Mouse (Mus musculus) stomach, postnatal 0 days (tissue): ENCODE data around the gene Pakap.

Experiments
- CTCF ChIP-seq: IDR thresholded peaks from 2 replicates; pipeline ENCODE4 v1.5.1; 2016; ENCODE audit warnings: antibody characterized with exemption, low read depth, mild to moderate bottlenecking, moderate library complexity
- EP300 ChIP-seq: optimal IDR thresholded peaks from 2 replicates; pipeline ENCODE3; 2016; ENCODE audit warnings: antibody characterized with exemption

GRCm38 (mm10) chr4:57799297-57799696 is 231.3 kb downstream of the Pakap start:
- no peak for TF ChIP-seq EP300
- TF ChIP-seq CTCF = no peak
